Mouse (Mus musculus) A20 (cell line): ENCODE measurements around the gene Ccdc28b.

ENCODE experiments used
- DNase-seq: peaks from one replicate; pipeline ENCODE4 v3.0.0-alpha.2; 2011; ENCODE audit warnings: low read depth, low spot score

Ccdc28b gene

GRCm38 (mm10) chr4:129623681-129624091 is at the start of gene Ccdc28b:
Gene Ccdc28b (minus strand): TSS chr4:129623947.
- no peak for DNase-seq

GRCm38 (mm10) chr4:129672878-129673449 is 49.2 kb upstream of the Ccdc28b start:
- no peak for DNase-seq

GRCm38 (mm10) chr4:129672083-129672877 is 48.5 kb upstream of the Ccdc28b start, which contains the start of gene Kpna6:
Gene Kpna6 (minus strand): TSS chr4:129672767.
- DNase-seq, result peak; percentile 91

GRCm38 (mm10) chr4:129671491-129672082 is 47.8 kb upstream of the Ccdc28b start:
- peak; percentile 66 for DNase-seq

- DNase-seq, result no peak
These were observed 38.6 kb upstream of the Ccdc28b start for GRCm38 (mm10) chr4:129662255-129662813.

GRCm38 (mm10) chr4:129661584-129661983 is 37.8 kb upstream of the Ccdc28b start:
- DNase-seq, result no peak

- no peak for DNase-seq
These were observed 31.0 kb upstream of the Ccdc28b start for GRCm38 (mm10) chr4:129654770-129655169.

- no peak for DNase-seq
These were observed 26.6 kb upstream of the Ccdc28b start for GRCm38 (mm10) chr4:129650359-129650758.

- no peak for DNase-seq
These were observed 24.9 kb upstream of the Ccdc28b start for GRCm38 (mm10) chr4:129648656-129649055.

- DNase-seq, result no peak
These were observed 21.5 kb upstream of the Ccdc28b start for GRCm38 (mm10) chr4:129645204-129645603.

GRCm38 (mm10) chr4:129641756-129642155 is 18.0 kb upstream of the Ccdc28b start:
- DNase-seq, result no peak

- peak; percentile 99 for DNase-seq
These were observed 17.1 kb upstream of the Ccdc28b start, which contains the start of gene Txlna for GRCm38 (mm10) chr4:129640638-129641467. Gene Txlna (minus strand): TSS chr4:129641065.

GRCm38 (mm10) chr4:129640101-129640637 is 16.4 kb upstream of the Ccdc28b start:
- DNase-seq, result no peak

GRCm38 (mm10) chr4:129639221-129639620 is 15.5 kb upstream of the Ccdc28b start:
- no peak for DNase-seq

GRCm38 (mm10) chr4:129633852-129634251 is 10.1 kb upstream of the Ccdc28b start:
- no peak for DNase-seq

GRCm38 (mm10) chr4:129631867-129632266 is 8.1 kb upstream of the Ccdc28b start:
- DNase-seq, result no peak

- no peak for DNase-seq
These were observed 7.2 kb upstream of the Ccdc28b start for GRCm38 (mm10) chr4:129630944-129631343.

GRCm38 (mm10) chr4:129626035-129626434 is 2.3 kb upstream of the Ccdc28b start:
- DNase-seq, result no peak

GRCm38 (mm10) chr4:129625496-129625895 is 1.7 kb upstream of the Ccdc28b start:
- DNase-seq, result no peak

- peak; percentile 20 for DNase-seq
These were observed 1.3 kb upstream of the Ccdc28b start for GRCm38 (mm10) chr4:129625029-129625370.
